Mouse (Mus musculus) thymus, adult 2 months (tissue): ENCODE data around the gene Leng1.
"Not testable (repeated sequence)": the region's sequence is repeated elsewhere in the genome, so short reads cannot be mapped to it uniquely, and the experiment has no call there.

Experiments
- CTCF ChIP-seq: fragments of 200-500 bp; IDR thresholded peaks from 2 replicates; pipeline ENCODE4 v1.5.1; 2012; ENCODE audit warnings: mild to moderate bottlenecking, control low read depth, low read length, moderate library complexity, borderline replicate concordance; ENCODE audit not compliant: control insufficient read depth, poor library complexity, insufficient read depth; ENCODE audit errors: extremely low read depth
- POLR2A ChIP-seq: fragments of 200-500 bp; IDR thresholded peaks from 2 replicates; pipeline ENCODE4 v1.6.1; 2012; ENCODE audit warnings: mild to moderate bottlenecking, low read length, control low read depth, moderate library complexity; ENCODE audit not compliant: control insufficient read depth, poor library complexity, insufficient read depth; ENCODE audit errors: extremely low read depth

DNA sequence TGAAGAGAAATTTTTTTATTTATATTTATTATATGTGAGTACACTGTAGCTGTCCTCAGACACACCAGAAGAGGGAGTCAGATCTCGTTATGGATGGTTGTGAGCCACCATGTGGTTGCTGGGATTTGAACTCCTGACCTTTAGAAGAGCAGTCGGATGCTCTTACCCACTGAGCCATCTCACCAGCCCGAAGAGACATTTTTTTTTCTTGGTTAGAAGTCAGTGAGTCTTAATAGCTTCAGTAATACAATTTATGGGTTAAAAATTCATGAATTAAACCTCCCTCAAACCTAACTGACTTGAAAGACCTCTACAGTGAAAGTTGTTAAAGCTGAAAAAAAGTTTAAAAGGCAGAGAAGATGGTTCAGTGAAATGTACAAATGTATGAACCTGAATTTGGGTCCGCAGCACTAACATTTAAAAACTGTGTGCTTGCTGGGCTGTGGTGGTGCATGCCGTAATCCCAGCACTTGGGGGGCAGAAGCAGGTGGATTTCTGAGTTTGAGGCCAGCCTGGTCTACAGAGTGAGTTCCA, 42.9 kb upstream of the Leng1 start:
- not testable (repeated sequence) for TF ChIP-seq CTCF, POLR2A
